Mouse (Mus musculus) CH12.LX (cell line): Measurements from ENCODE around the gene 1700020L24Rik. TPM values are rescaled to one million over a fixed set of nuclear protein-coding genes. Genes with fewer than 3 reads are reported as not detected.

ENCODE experiments used
- DNase-seq: peaks from one replicate; pipeline ENCODE4 v3.0.0-alpha.2; 2013; ENCODE audit errors: extremely low read depth
- H3K27ac ChIP-seq: 2 replicates; pipeline ENCODE4 v1.5.1; 2012; ENCODE audit warnings: low read depth, mild to moderate bottlenecking, control low read depth, moderate library complexity; ENCODE audit not compliant: insufficient read depth
- H3K27me3 ChIP-seq: replicated peaks from 2 replicates; pipeline ENCODE3; 2012; ENCODE audit warnings: inconsistent platforms
- H3K36me3 ChIP-seq, 2 experiments: replicated peaks in 1 of 2; 2 replicates each; pipeline versions ENCODE3 to v1.6.1; 2012; ENCODE audit warnings: inconsistent platforms in 1 of 2, low read length in 1 of 2, mild to moderate bottlenecking in 1 of 2, mixed read lengths in 1 of 2, moderate library complexity in 1 of 2; ENCODE audit not compliant: control insufficient read depth in 1 of 2, insufficient read depth in 1 of 2
- H3K4me1 ChIP-seq, 2 experiments: 2 replicates each; pipeline ENCODE4 v1.6.1; 2012; ENCODE audit warnings: inconsistent platforms in 1 of 2, moderate library complexity in 1 of 2; ENCODE audit not compliant: insufficient read depth in 2 of 2, control insufficient read depth in 1 of 2
- H3K4me2 ChIP-seq: 2 replicates; pipeline ENCODE4 v1.6.1; 2012; ENCODE audit warnings: low read depth, mild to moderate bottlenecking, control low read depth; ENCODE audit not compliant: poor library complexity, insufficient read depth, severe bottlenecking
- H3K4me3 ChIP-seq, 3 experiments: fragments of 150-350 bp in 1 of 3; sonication (generic) in 1 of 3; replicated peaks in 1 of 3; 2 replicates each; pipeline versions ENCODE3 to v1.5.1; 2011 to 2012; ENCODE audit warnings: low read depth in 2 of 3, low read length in 2 of 3, mild to moderate bottlenecking in 2 of 3, moderate library complexity in 2 of 3, control low read depth in 1 of 3, improper control_type of control experiment in 1 of 3, inconsistent platforms in 1 of 3, mixed read lengths in 1 of 3; ENCODE audit not compliant: poor library complexity in 1 of 3
- H3K79me2 ChIP-seq: replicated peaks from 2 replicates; pipeline ENCODE4 v1.6.1; 2012; ENCODE audit warnings: mild to moderate bottlenecking, moderate library complexity; ENCODE audit not compliant: control insufficient read depth, poor library complexity, insufficient read depth, severe bottlenecking; ENCODE audit errors: extremely low read depth
- H3K9ac ChIP-seq: 2 replicates; pipeline ENCODE4 v1.6.1; 2012; ENCODE audit warnings: low read depth, mild to moderate bottlenecking, control low read depth, moderate library complexity; ENCODE audit not compliant: insufficient read depth
- H3K9me3 ChIP-seq: replicated peaks from 2 replicates; pipeline ENCODE3; 2012; ENCODE audit warnings: low read length, inconsistent platforms, mixed read lengths
- BHLHE40 ChIP-seq: IDR thresholded peaks from 2 replicates; pipeline ENCODE4 v1.6.1; 2011; ENCODE audit warnings: mild to moderate bottlenecking, low read depth, low read length, improper control_type of control experiment
- CHD1 ChIP-seq: IDR thresholded peaks from 2 replicates; pipeline ENCODE4 v1.6.1; 2012; ENCODE audit warnings: low read depth, low read length, improper control_type of control experiment, inconsistent platforms
- CHD2 ChIP-seq: IDR thresholded peaks from 2 replicates; pipeline ENCODE4 v1.6.1; 2011; ENCODE audit warnings: low read length, improper control_type of control experiment
- CTCF ChIP-seq, 2 experiments: IDR thresholded peaks in 1 of 2; conservative IDR thresholded peaks in 1 of 2; 2 replicates each; pipeline ENCODE4 v1.5.1; 2011 to 2012; ENCODE audit warnings: low read depth in 2 of 2, low read length in 2 of 2, improper control_type of control experiment in 1 of 2, inconsistent platforms in 1 of 2, mild to moderate bottlenecking in 1 of 2, moderate library complexity in 1 of 2
- EP300 ChIP-seq: IDR thresholded peaks from 2 replicates; pipeline ENCODE4 v1.6.1; 2011; ENCODE audit warnings: low read length, improper control_type of control experiment
- HCFC1 ChIP-seq: IDR thresholded peaks from 2 replicates; pipeline ENCODE4 v1.6.1; 2012; ENCODE audit warnings: low read depth, mild to moderate bottlenecking, inconsistent platforms, low read length, improper control_type of control experiment
- IRF4 ChIP-seq: IDR thresholded peaks from 2 replicates; pipeline ENCODE4 v1.6.1; 2014; ENCODE audit warnings: low read depth, mild to moderate bottlenecking, inconsistent platforms, low read length, improper control_type of control experiment
- JUN ChIP-seq: IDR thresholded peaks from 2 replicates; pipeline ENCODE4 v1.6.1; 2011; ENCODE audit warnings: low read depth, mild to moderate bottlenecking, low read length, improper control_type of control experiment, moderate library complexity; ENCODE audit not compliant: insufficient read depth
- JUND ChIP-seq: conservative IDR thresholded peaks from 2 replicates; pipeline ENCODE4 v1.6.1; 2011; ENCODE audit warnings: low read depth, low read length, improper control_type of control experiment
- KAT2A ChIP-seq: IDR thresholded peaks from 2 replicates; pipeline ENCODE4 v1.6.1; 2012; ENCODE audit warnings: low read length, improper control_type of control experiment, inconsistent platforms; ENCODE audit not compliant: insufficient replicate concordance
- MAFK ChIP-seq: IDR thresholded peaks from 2 replicates; pipeline ENCODE4 v1.6.1; 2011; ENCODE audit warnings: low read length, improper control_type of control experiment; ENCODE audit not compliant: insufficient replicate concordance
- MAX ChIP-seq: IDR thresholded peaks from 2 replicates; pipeline ENCODE4 v1.6.1; 2011; ENCODE audit warnings: low read length, improper control_type of control experiment
- MEF2A ChIP-seq: IDR thresholded peaks from 2 replicates; pipeline ENCODE4 v1.6.1; 2014; ENCODE audit warnings: low read depth, mild to moderate bottlenecking, inconsistent platforms, low read length, improper control_type of control experiment, borderline replicate concordance
- MYC ChIP-seq: IDR thresholded peaks from 2 replicates; pipeline ENCODE4 v1.6.1; 2011; ENCODE audit warnings: low read depth, mild to moderate bottlenecking, improper control_type of control experiment, low read length
- NELFE ChIP-seq: IDR thresholded peaks from 2 replicates; pipeline ENCODE4 v1.6.1; 2011; ENCODE audit warnings: low read depth, low read length, improper control_type of control experiment
- POLR2A ChIP-seq: IDR thresholded peaks from 2 replicates; pipeline ENCODE4 v1.6.1; 2011; ENCODE audit warnings: low read depth, mild to moderate bottlenecking, improper control_type of control experiment, low read length
- POLR2AphosphoS2 ChIP-seq: IDR thresholded peaks from 2 replicates; pipeline ENCODE4 v1.6.1; 2011; ENCODE audit warnings: low read depth, low read length, improper control_type of control experiment
- RAD21 ChIP-seq: IDR thresholded peaks from 2 replicates; pipeline ENCODE4 v1.6.1; 2011; ENCODE audit warnings: low read depth, mild to moderate bottlenecking, low read length, improper control_type of control experiment, moderate library complexity
- RCOR1 ChIP-seq: conservative IDR thresholded peaks from 2 replicates; pipeline ENCODE4 v1.6.1; 2012; ENCODE audit warnings: low read depth, mild to moderate bottlenecking, inconsistent platforms, low read length, improper control_type of control experiment
- USF1 ChIP-seq: IDR thresholded peaks from 2 replicates; pipeline ENCODE4 v1.6.1; 2014; ENCODE audit warnings: low read depth, mild to moderate bottlenecking, inconsistent platforms, low read length, improper control_type of control experiment
- USF2 ChIP-seq: conservative IDR thresholded peaks from 2 replicates; pipeline ENCODE4 v1.6.1; 2011; ENCODE audit warnings: low read depth, low read length, improper control_type of control experiment
- ZMIZ1 ChIP-seq: IDR thresholded peaks from 2 replicates; pipeline ENCODE4 v1.6.1; 2012; ENCODE audit warnings: low read depth, mild to moderate bottlenecking, inconsistent platforms, low read length, improper control_type of control experiment
- dilution Hi-C: fragments of 300-500 bp; cut with MboI; formaldehyde crosslinking; loops from 2 replicates; pipeline ENCODE4 v1.14.3; 2020; ENCODE audit warnings: low sequenced_read_pairs; ENCODE audit not compliant: extremely low pct_unique_long_range_greater_than_20kb, extremely low pct_ligation_motif_present
- in situ Hi-C: fragments of 300-500 bp; cut with MboI; formaldehyde crosslinking; loops from 3 replicates; pipeline ENCODE4 v1.14.3; 2019; ENCODE audit warnings: low sequenced_read_pairs, low pct_ligation_motif_present, low pct_unique_long_range_greater_than_20kb, mixed read lengths
- polyA plus RNA-seq: library from polyadenylated mRNA; unstranded; fragments of >175 nt; gene quantifications from 2 replicates; pipeline ENCODE4 v1.2.1, GENCODE M21; 2012; ENCODE audit warnings: low read depth; ENCODE audit not compliant: insufficient read length
- total RNA-seq, 2 experiments: library from RNA; depleted of rRNA; stranded (reverse); fragments of 300-350 nt in 1 of 2; fragments of >200 nt in 1 of 2; gene quantifications; 2 replicates each; pipeline ENCODE4 v1.2.3; 2012 to 2014

Gene 1700020L24Rik
- total and polyA plus RNA-seq, 3 experiments: 0.21 to 0.40 TPM; not detected in 1

DNA sequence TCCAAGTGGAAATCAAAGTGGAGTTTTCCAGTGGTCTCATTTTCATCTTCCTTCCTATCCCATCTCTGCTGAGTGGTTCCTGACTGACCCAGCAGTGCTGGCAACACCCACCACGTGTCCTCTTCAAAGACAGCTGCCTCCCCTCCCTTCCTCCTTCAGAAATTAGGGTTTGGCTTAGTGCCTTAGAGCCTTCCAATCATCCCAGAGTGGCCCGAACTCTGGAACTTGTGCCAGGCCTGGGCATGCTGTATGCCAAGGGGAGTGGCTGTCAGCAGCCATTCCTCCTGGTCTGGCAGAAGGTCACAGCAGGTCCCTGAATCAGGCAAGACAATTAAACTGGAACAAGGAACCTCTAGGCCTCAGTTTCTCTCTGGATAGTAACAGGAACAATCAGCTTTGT, 28.5 kb downstream of the 1700020L24Rik start:
- Histone ChIP-seq H3K4me1 (peaks cover 8 to 33% of the 10 kb centered on the region in 2 experiments; a peak in 3 of 4 replicates), H3K27me3 (peaks cover 59% of the 10 kb centered on the region), H3K27ac (no peak overlapping the region), H3K4me3 (no peak overlapping the region), H3K9me3 (peaks cover 7% of the 10 kb centered on the region), H3K9ac (no peak overlapping the region), H3K36me3 (no peaks in the 10 kb centered on the region), H3K4me2 (no peak overlapping the region), H3K79me2 (no peaks in the 10 kb centered on the region)
- dilution Hi-C loops: no loop called here
- in situ Hi-C loops: no loop called here
- no peak for DNase-seq
- TF ChIP-seq MAX (no peak), CTCF (conservative IDR thresholded peaks at IDR 0.05 in 1 of 2, IDR thresholded peaks at IDR 0.05 in 1 of 2; ENCODE audit: low read depth in 2 of 2, low read length in 2 of 2) (no peak), JUN (no peak), MYC (no peak), USF1 (no peak), USF2 (no peak), JUND (no peak), CHD2 (no peak)
- TF ChIP-seq, all 38 proteins: peak for 0

DNA sequence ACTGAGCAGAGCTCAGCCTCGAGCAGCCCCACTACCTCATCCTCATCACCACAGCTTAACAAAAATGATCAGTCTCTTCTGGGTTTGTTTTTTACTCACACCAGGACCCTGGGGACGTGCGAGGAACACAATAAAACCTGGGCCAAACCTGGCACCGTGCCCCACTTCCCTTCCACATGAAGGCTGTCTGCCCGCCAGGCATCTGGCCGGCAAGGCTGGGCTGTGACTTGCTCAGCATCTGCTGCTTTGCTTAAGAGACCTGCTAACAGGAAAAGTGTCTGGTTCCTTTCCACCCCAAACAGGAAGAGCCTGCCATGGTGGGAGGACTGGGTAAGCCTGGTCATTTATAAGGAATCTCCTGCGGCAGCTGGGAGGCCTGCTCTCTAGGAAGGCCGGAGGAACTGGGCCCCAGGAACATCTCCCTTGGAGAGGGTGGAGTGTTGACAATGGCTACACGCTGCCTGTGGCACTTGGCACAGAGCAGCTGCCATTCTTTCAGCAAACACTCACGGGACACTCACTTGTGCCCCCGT, 29.7 kb downstream of the 1700020L24Rik start:
- no peaks in the 10 kb centered on the region for H3K79me2 ChIP-seq
- H3K4me3 ChIP-seq: no peak overlapping the region
- peaks cover 7% of the 10 kb centered on the region for H3K9me3 ChIP-seq
- dilution Hi-C loops (no loop called here), in situ Hi-C loops (no loop called here)
- TF ChIP-seq USF1: no peak
- no peak for TF ChIP-seq RCOR1
- TF ChIP-seq IRF4: no peak
- no peak for TF ChIP-seq CHD2
- no peak for TF ChIP-seq KAT2A
- TF ChIP-seq JUND: no peak
- TF ChIP-seq RAD21: no peak
- TF ChIP-seq MAX: no peak
- TF ChIP-seq BHLHE40: no peak
- TF ChIP-seq EP300: no peak
- no peak for TF ChIP-seq POLR2A
- TF ChIP-seq HCFC1: no peak
- no peak for TF ChIP-seq NELFE
- no peak for TF ChIP-seq CHD1
- no peak for TF ChIP-seq CTCF (conservative IDR thresholded peaks at IDR 0.05 in 1 of 2, IDR thresholded peaks at IDR 0.05 in 1 of 2; ENCODE audit: low read depth in 2 of 2, low read length in 2 of 2)
- no peak for TF ChIP-seq POLR2AphosphoS2
- TF ChIP-seq MEF2A: no peak
- TF ChIP-seq ZMIZ1: no peak
- TF ChIP-seq MAFK: no peak
- H3K27ac ChIP-seq: no peak overlapping the region
- H3K9ac ChIP-seq: no peak overlapping the region
- peaks cover 8 to 38% of the 10 kb centered on the region in 2 experiments; a peak in 3 of 4 replicates for H3K4me1 ChIP-seq
- H3K27me3 ChIP-seq: peaks cover 49% of the 10 kb centered on the region
- no peaks in the 10 kb centered on the region for H3K36me3 ChIP-seq
- no peak overlapping the region for H3K4me2 ChIP-seq
- DNase-seq: no peak
